Mouse (Mus musculus): Measurements from ENCODE around the gene Irf6.

GRCm38 (mm10) chr1:193141118-193141517 is 11.8 kb upstream of the Irf6 start:
- TF ChIP-seq TAL1 (IDR thresholded peaks at IDR 0.05; ENCODE audit: low read length): no peak
- no peak for TF ChIP-seq GATA1 (IDR thresholded peaks at IDR 0.05; ENCODE audit: low read length)
